Mouse (Mus musculus) testis, adult 2 months (tissue): ENCODE data around the gene Etl4. TPM values are rescaled to one million over a fixed set of nuclear protein-coding genes. Genes with fewer than 3 reads are reported as not detected.
"Not testable (repeated sequence)": the region's sequence is repeated elsewhere in the genome, so short reads cannot be mapped to it uniquely, and the experiment has no call there.

ENCODE experiments used
- H3K27ac ChIP-seq: fragments of 200-500 bp; 2 replicates; pipeline ENCODE4 v1.5.1; 2012; ENCODE audit warnings: low read depth, low read length; ENCODE audit not compliant: control insufficient read depth, insufficient read depth
- H3K27me3 ChIP-seq: fragments of 200-500 bp; 2 replicates; pipeline ENCODE4 v1.6.1; 2012; ENCODE audit warnings: mild to moderate bottlenecking, low read length, moderate library complexity; ENCODE audit not compliant: control insufficient read depth, insufficient read depth
- H3K36me3 ChIP-seq: fragments of 200-500 bp; 2 replicates; pipeline ENCODE4 v1.6.1; 2012; ENCODE audit warnings: mild to moderate bottlenecking, low read length; ENCODE audit not compliant: control insufficient read depth, insufficient read depth
- H3K4me1 ChIP-seq: fragments of 200-500 bp; 2 replicates; pipeline ENCODE4 v1.6.1; 2012; ENCODE audit warnings: low read length; ENCODE audit not compliant: control insufficient read depth, insufficient read depth
- H3K4me3 ChIP-seq: fragments of 200-500 bp; 2 replicates; pipeline ENCODE4 v1.5.1; 2012; ENCODE audit warnings: low read depth, mild to moderate bottlenecking, low read length, moderate library complexity, mixed read lengths; ENCODE audit not compliant: control insufficient read depth
- CTCF ChIP-seq: fragments of 200-500 bp; IDR thresholded peaks from 2 replicates; pipeline ENCODE4 v1.5.1; 2012; ENCODE audit warnings: low read depth, mild to moderate bottlenecking, inconsistent platforms, low read length, moderate library complexity; ENCODE audit not compliant: control insufficient read depth, insufficient read depth, insufficient replicate concordance
- POLR2A ChIP-seq: fragments of 200-500 bp; IDR thresholded peaks from 2 replicates; pipeline ENCODE4 v1.6.1; 2012; ENCODE audit warnings: low read depth, mild to moderate bottlenecking, inconsistent platforms, low read length, moderate library complexity; ENCODE audit not compliant: control insufficient read depth
- polyA plus RNA-seq: library from polyadenylated mRNA; depleted of rRNA; stranded (reverse); fragments of >200 nt; gene quantifications from 2 replicates; pipeline ENCODE4 v1.2.3, GENCODE M21; 2012

The Etl4 gene
- polyA plus RNA-seq, 1 experiment: 16.3 TPM

DNA sequence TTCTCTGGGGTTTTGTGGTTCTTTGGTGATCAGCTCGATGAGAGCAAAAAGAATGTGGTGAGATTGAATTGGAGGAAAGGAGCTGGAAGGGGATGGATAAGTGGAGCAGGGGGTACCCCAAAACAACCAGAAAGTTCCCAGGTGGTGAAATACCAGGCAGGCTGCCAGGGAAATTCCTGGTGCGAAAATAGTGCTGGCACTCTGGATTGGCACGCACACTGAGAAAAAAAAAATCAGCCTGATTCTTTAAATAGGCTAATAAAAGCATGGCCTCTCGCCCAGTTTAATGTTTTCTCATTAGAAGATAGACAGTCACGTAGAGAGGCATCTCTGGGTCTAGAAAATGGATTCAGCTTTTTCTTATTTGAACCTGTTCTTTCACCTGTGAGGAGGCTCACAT, 258.0 kb downstream of the Etl4 start:
- TF ChIP-seq POLR2A (no peak), CTCF (no peak)

DNA sequence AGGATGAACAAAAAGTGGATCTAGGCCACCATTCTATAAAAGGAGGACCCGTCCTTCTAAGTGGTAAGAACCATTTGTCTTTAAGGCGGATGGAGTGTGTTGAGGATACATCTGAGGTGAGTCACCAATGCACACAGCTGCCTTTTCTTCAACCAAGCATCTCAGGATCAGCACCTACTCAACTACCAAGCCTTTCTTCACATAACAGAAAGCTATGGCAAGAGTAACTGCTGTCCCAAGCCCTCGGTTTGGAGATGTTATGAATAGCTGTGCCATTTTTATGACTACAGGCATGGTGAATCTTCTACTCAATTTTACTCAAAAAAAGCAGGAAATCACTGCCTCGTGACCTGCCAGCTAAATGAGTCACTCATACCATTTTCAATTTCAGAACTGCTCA, 258.6 kb downstream of the Etl4 start:
- H3K4me1 ChIP-seq: no peaks in the 10 kb centered on the region
- H3K27ac ChIP-seq: no peak overlapping the region
- no peaks in the 10 kb centered on the region for H3K36me3 ChIP-seq
- H3K27me3 ChIP-seq: no peaks in the 10 kb centered on the region
- no peak overlapping the region for H3K4me3 ChIP-seq
- no peak for TF ChIP-seq POLR2A

More for the DNA sequence above, 258.0 kb downstream of the Etl4 start:
- Histone ChIP-seq H3K4me1 (no peaks in the 10 kb centered on the region), H3K27ac (no peak overlapping the region), H3K4me3 (no peak overlapping the region), H3K27me3 (no peaks in the 10 kb centered on the region), H3K36me3 (no peaks in the 10 kb centered on the region)

DNA sequence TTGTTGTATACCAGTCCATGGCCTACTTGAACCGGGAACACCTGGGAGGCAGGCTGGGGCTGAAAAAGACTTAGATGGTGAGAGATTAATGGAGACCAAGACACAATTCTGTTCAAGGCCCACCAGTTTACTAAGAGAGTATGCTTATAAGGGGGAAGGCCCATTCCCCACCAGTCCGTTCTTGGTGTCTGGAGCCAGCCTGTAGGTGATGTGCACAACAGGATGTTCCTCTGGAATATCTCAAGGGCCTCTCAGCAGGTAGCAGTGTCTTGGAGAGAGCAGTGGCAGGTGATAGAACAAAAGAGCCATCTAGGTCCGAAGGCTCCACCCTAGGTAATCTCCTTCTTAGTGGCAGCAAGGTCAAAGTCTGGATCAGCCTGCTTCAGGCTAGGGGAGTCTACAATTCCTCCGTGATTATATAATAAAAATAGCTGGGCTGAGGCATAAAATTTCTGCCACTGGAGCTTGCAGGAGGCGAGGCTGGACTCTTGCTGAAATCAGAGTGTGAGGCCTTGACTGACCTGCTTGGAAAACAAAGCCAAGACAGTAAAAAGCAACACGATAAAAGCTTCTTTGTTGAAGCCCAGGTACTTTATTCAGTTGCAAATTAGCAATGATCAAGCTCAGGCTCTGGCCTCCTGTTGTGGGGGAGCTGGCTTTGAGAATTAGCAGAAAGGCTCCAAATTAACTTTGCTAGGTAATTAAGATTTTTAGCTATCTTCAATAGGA, 267.0 kb downstream of the Etl4 start:
- not testable (repeated sequence) for H3K4me1 ChIP-seq, H3K4me3 ChIP-seq, H3K27me3 ChIP-seq, H3K36me3 ChIP-seq, H3K27ac ChIP-seq

DNA sequence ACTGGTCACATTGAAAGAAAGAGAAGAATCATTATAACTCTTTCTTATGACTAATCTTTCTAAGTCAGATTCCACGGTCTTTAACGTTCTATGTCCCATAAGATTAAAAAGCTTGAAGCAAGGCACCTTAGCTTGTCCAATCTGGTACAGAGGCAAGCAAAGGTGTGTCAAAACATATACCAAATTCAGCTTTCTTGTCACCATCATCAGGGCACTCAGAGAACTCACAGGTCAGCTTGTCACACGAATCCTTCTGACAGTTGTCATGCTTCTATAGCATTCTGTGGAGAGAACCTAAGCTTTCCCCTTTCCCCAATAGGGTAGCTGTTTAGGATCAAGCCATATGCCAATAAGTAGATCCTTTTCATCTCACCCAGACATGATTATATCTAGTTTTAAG, 267.7 kb downstream of the Etl4 start:
- H3K4me3 ChIP-seq, H3K27ac ChIP-seq, H3K4me1 ChIP-seq, H3K36me3 ChIP-seq, H3K27me3 ChIP-seq: not testable (repeated sequence)

DNA sequence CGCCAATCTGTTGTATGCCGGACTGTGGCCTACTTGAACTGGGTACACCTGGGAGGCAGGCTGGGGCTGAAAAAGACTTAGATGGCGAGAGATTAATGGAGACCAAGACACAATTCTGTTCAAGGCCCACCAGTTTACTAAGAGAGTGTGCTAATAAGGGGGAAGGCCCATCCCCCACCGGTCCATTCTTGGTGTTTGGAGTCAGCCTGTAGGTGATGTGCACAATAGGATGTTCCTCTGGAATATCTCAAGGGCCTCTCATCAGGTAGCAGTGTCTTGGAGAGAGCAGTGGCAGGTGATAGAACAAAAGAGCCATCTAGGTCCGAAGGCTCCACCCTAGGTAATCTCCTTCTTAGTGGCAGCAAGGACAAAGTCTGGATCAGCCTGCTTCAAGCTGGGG, 271.0 kb downstream of the Etl4 start:
- not testable (repeated sequence) for H3K4me3 ChIP-seq, H3K36me3 ChIP-seq, H3K27me3 ChIP-seq, H3K4me1 ChIP-seq, H3K27ac ChIP-seq

DNA sequence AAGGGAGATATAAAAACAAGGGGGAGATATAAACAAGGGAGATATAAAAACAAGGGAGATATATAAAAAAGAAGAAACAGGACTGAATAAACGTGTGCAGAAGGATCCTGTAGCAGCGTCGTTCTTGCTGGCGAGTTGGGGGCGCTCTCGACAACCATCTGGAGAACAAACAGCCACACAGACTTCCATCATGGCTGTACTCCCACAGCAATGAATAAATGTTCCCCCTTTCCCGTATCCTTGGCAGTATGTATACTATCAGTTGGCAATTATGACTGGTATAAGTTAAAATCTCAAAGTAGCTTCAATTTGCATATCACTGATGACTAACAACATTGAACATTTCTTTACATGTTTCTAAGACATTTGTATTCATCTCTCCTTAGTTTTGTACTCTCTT, 277.6 kb downstream of the Etl4 start:
- not testable (repeated sequence) for H3K27ac ChIP-seq, H3K36me3 ChIP-seq, H3K4me3 ChIP-seq, H3K4me1 ChIP-seq, H3K27me3 ChIP-seq

DNA sequence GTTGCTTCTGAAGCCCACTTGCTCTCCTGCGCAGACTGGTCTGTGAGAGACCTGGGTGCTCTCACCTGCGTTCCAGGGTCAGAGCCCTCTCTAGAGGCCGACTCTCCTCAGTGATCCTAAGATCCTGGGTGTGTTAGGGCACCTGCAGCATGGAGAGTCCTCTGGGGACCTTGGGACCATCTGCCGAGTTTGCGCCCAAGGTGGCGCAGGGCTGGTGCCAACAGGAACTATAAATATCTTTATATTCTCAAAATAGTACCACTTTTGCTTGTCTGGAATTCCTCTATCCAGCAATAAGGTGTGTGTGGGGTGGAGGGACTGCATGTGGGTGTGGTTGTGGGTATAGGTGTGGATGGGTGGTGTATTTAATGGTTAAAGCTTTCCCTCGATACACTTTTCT, 293.4 kb downstream of the Etl4 start:
- H3K27me3 ChIP-seq: no peaks in the 10 kb centered on the region
- H3K4me3 ChIP-seq: no peak overlapping the region
- H3K4me1 ChIP-seq: no peaks in the 10 kb centered on the region
- TF ChIP-seq CTCF (no peak), POLR2A (no peak)
- no peak overlapping the region for H3K27ac ChIP-seq
- no peaks in the 10 kb centered on the region for H3K36me3 ChIP-seq

DNA sequence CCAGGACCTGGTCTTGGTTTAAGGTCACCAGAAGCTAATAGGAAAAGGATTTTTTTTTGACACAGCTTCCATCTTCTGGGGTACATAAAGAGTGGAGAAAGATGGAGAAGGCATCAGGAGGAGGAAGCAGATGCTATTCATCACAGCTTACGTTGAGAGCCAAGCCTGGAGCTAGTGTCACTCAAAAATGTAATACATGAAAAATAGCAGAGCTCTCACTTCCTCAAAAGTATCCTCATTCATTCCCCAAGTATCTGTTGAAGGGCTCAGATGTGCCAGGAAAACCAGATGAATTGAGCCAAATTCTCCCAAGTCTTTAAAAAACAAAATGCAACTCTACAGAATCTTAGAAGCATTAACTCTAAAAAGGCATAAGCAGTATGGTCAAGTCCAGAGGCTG, 297.1 kb downstream of the Etl4 start:
- TF ChIP-seq CTCF (no peak), POLR2A (no peak)
- H3K27ac ChIP-seq: no peak overlapping the region
- H3K27me3 ChIP-seq: no peaks in the 10 kb centered on the region
- no peaks in the 10 kb centered on the region for H3K4me1 ChIP-seq
- no peaks in the 10 kb centered on the region for H3K36me3 ChIP-seq
- H3K4me3 ChIP-seq: no peak overlapping the region
